Mouse (Mus musculus): ENCODE data around the gene Isca2.

Gene Isca2

DNA sequence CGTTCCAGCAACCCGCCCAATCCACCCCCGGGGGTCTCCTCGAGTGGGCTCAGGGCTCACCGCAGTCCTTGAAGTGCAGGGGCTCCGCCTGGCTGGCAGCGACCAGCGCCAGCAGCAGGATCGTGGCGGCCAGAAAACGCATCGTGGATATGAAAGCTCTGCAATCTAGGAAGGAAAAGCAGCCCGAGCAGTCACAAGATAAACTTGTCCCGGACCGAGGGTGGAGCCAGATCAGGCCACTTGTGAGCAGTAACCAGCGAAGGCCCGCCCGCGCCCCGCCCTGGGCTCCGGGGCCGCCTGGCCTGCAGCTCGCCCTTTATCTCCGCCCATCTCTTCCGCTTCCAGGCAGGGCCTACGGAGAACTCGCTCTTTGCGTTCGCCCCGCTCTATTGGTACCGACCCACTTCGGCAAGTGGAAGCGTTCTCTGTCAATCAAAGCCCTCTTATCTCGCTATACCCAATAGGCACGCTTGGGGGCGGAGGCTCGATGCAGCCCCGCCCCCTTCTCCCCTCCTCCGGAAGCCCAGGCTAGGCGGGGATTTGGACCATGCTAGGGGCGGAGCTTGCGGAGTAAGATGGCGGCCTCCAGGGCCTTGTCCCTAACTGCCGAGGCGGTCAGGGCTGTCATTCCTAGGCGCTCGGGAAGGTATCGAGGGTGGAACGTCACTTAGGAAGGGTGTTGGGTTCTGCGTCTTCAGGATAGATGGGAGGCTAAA, at the start of gene Isca2, which contains the start of gene Npc2:
Gene Isca2 (plus strand): TSS at position 526 of the 716 bp plus-strand sequence.
Gene Npc2 (minus strand): TSS at position 427 of the 716 bp plus-strand sequence.
- peak; percentile 97 for DNase-seq (ENCODE audit: low spot score)

DNA sequence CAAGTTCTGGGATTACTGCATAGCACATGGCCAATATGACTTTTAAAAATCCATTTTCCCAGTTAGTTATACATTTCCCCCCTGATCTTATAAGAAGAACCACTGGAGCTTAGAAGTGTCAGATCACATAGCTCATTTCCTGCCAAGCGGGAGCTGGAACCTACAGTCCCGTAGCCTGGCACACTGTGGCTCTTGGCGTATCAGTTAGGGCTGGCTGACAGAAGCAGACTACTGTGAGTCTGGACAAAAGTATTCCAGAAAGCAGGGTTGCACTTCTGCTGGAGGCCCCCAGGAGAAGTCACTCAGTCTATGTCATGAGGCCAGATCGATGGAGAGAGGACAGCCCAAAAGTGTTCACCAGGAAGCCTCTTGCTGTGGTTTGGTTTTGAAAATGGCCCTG, 46.7 kb upstream of the Isca2 start:
- no peak for DNase-seq (ENCODE audit: low spot score)

- no peak for DNase-seq (ENCODE audit: low spot score)
Observed at GRCm38 (mm10) chr12:84726986-84727385, 46.1 kb upstream of the Isca2 start.

GRCm38 (mm10) chr12:84727434-84727833, 45.6 kb upstream of the Isca2 start:
- no peak for DNase-seq (ENCODE audit: low spot score)

- no peak for DNase-seq (ENCODE audit: low spot score)
Observed at GRCm38 (mm10) chr12:84728421-84728820, 44.6 kb upstream of the Isca2 start.

DNA sequence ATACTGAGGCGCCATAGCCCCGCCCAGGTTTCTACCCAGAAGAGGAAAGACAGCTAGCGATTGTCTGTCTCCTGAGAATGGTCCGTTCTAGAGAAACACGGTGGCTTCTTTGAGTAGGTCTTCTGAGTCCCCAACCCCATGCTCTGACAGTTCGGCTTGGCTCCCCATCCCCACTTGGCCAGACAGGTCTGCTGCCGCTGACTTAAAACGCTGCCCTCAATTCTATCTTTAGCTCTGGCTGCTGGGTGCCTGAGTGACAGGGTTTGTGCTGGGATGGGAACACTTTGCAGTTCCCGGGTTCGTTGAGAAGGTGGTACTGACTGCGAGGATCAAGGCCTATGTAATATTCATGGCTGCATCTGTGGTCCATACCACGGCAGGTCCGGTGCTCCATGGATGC, 39.7 kb upstream of the Isca2 start:
- DNase-seq (ENCODE audit: low spot score): no peak

- DNase-seq (ENCODE audit: low spot score): no peak
Observed at GRCm38 (mm10) chr12:84743496-84743895, 29.6 kb upstream of the Isca2 start.

DNA sequence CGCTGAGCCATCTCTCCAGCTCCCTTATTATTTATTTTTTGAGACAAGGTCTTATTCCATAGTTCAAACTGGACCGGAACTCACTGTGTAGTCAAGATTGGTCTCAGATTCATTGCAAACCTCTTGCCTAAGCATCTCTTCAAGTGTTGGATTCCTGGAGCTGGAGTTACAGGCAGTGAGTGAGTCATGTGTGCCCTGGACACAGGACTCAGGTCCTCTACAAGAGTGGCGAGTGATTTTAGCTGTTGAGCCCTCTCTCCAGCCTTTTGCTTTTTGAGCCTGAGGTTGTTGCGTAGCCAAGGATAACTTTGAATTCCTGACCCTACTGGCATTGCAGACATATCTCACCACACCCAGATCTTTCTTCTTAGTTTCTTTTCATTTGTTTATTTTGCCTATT, 27.4 kb upstream of the Isca2 start:
- no peak for DNase-seq (ENCODE audit: low spot score)

DNA sequence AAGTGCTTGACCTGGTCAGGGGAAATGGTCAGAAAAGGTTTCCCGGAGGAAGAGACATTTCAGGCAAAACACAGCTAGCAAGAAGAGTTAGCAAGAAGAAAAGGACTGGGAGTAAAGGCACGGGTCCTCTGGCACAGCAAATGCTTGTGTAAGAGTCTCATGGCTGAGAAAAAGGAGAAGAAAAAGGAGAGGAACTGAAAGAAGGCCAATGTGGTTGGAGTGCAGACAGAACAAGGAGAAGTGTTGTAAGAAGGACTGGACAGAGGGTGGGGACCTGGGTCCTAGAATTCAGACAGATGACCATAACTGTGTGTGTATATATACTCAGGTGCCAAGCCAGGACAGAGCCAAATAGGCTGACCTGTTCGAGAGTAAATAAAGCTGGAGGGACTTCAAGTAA, 24.9 kb upstream of the Isca2 start:
- peak; percentile 30 for DNase-seq (ENCODE audit: low spot score)

- no peak for DNase-seq (ENCODE audit: low spot score)
Observed at GRCm38 (mm10) chr12:84750661-84751060, 22.4 kb upstream of the Isca2 start.

GRCm38 (mm10) chr12:84752131-84752977, 20.7 kb upstream of the Isca2 start:
- DNase-seq (ENCODE audit: low spot score): peak; percentile 55

GRCm38 (mm10) chr12:84755008-84755695, 17.9 kb upstream of the Isca2 start:
- peak; percentile 44 for DNase-seq (ENCODE audit: low spot score)

DNA sequence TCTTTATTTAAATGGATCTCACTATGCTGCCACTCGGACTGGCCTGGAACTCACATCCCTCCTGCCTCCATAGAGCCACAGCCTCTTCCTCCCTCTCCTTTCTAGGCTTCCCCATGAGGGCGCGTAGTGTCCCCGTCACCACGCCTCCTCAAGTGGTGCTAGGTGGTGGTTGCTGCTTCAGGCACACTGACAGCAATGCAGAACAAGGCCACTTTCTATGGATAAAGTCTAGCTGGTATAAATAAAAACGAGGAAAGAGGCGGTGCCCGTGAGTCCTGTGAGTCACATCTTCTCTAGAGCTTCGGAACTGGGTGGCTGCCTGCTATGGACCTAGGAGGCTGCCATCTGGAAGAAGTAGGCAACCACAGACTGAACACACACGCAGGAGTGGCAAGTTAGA, 17.0 kb upstream of the Isca2 start:
- DNase-seq (ENCODE audit: low spot score): no peak

DNA sequence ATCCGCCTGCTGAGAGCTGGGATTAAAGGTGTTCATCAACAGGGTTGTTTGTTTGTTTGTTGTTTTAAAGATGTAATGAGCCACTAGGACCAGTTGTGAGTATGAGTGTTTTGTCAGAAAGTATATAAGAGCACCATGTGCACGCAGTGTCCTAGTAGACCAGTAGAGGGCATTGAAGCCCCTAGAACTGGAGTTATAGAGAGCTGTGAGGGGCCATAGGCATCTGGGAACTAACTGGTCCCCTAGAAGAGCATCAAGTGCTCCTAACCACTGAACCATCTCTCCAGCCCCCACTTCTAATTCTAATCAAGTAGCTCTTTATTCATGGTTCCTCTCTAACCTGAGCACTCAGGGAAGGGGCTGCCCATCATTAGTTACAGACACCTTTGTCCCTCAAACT, 14.0 kb upstream of the Isca2 start:
- DNase-seq (ENCODE audit: low spot score): no peak

DNA sequence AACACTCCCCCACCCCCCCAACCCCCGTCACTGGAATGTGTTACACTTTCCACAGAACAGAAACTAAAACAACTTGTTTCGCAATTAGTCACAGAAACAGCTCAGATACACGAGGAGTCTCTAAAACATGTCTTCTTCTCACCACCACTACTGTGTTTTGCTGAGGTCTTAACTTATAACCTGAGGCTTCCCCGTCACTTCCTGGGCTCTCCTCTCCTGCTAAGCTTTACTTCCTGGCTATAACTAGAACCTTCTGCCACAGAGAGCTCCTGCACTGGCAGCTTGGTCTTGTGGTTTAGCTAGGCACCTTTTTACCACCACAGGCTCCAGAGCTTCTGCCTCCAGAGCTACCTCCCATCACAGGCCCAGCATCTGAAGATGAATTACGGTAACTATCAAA, 10.5 kb upstream of the Isca2 start:
- DNase-seq (ENCODE audit: low spot score): no peak

GRCm38 (mm10) chr12:84763577-84764218, 9.4 kb upstream of the Isca2 start:
- no peak for DNase-seq (ENCODE audit: low spot score)

GRCm38 (mm10) chr12:84764756-84765155, 8.3 kb upstream of the Isca2 start:
- DNase-seq (ENCODE audit: low spot score): no peak

DNA sequence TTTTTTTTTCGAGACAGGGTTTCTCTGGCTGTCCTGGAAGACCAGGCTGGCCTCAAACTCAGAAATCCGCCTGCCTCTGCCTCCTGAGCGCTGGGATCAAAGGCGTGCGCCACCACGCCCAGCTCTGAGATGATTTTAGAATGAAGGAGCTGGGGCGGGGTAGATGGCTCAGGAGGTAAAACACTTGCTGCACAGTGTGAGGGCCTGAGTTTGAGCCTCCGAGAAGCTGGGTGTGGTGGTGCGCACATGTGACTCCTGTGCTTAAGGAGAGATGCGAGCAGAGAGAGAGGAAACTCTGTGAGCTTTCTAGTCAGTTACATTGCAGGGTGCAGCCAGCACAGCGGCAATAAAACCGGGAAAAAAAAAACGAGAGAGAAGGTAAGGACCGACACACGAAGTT, 7.5 kb upstream of the Isca2 start:
- no peak for DNase-seq (ENCODE audit: low spot score)

- DNase-seq (ENCODE audit: low spot score): no peak
Observed at GRCm38 (mm10) chr12:84766113-84766735, 6.8 kb upstream of the Isca2 start.

DNA sequence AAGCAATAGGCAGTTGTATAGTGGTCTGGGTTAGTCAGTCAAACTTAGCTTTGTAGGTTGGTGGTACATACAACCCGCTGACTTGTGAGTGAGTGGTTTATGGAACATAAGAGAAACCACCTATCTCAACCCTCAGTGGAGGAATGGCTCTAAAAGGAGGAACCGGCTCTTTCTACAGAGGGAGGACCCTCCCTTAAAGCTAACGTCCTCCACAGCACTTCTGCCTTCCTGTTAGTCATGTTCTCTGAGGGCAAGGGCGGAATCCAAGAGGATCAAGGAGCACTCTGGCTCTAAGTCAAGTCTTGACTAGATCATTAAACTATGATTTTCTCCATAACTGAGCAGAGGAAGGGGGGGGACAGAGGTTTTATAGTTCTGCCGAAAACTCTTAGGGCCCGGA, 5.5 kb upstream of the Isca2 start:
- no peak for DNase-seq (ENCODE audit: low spot score)

DNA sequence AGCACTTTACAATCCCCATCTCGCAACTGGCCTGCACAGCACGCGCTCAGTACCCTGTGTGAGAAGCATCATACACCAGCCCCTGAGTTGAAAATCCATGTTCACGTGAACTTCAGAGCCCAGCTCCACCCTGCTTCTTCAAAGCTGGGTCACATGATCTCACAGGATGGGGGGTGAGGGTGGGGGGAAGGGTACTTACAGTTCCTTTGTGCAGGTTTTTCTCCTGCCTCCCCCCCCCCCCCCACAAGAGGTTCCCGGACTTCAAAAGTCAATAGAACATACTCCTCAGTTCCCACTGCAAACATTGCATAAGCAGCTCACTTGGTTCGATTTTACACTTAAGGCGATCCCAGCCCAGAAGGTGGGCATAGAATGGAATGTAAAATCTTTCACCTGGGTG, 3.4 kb upstream of the Isca2 start:
- DNase-seq (ENCODE audit: low spot score): no peak

All from layer of hippocampus, adult 11-12 months (tissue).